27 mouse cellular contexts compared by ENCODE assay signal in the genomic region with DNA sequence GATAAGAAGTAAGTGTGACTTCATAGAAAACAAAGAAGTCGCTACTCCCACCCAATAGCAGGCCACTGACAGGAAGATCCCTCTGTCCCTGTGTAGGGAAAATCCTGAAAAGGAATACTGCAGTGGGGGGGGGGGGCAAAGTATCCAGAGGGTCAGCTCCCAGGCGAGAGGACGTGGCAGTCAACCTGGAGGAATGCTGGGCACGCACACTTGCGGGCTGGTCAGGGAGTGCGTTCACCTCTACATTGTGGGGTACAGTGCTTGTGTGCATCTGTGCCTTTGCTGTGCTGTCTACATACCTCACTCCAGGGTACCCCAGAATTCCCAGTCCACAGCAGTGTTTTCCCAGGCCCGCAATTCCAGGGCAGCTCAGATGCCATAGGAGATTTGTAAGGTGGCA. TPM values are rescaled to one million over a fixed set of nuclear protein-coding genes. Genes with fewer than 3 reads are reported as not detected.
DNase-seq lines count a peak whose midpoint lies in the region; ATAC-seq and TF ChIP-seq lines count a peak whose summit lies in the region.
"Had no signal": no experiment of that assay in that cellular context is flagged by ENCODE, and none has a peak within 500 bp of the region (broad histone marks: within the 10 kb centered on the region; RNA-seq: fewer than 3 reads in every experiment).

No protein-coding gene starts in this region.

- no peak overlapping the region for H3K9ac ChIP-seq in heart, embryonic 11.5 days (ENCODE audit: low read depth, low read length)
- H3K9ac ChIP-seq in heart, adult 2 months (ENCODE audit: low read depth, low read length), result no peak overlapping the region
- H3K9ac ChIP-seq in heart, embryonic 14.5 days (ENCODE audit: low read length), result no peak overlapping the region
- no peak overlapping the region for H3K9ac ChIP-seq in neural tube, embryonic 13.5 days
- H3K9ac ChIP-seq in neural tube, embryonic 15.5 days (replicated peaks), result no peak overlapping the region
- H3K9ac ChIP-seq: embryonic facial prominence, embryonic 12.5 days; embryonic facial prominence, embryonic 15.5 days; forebrain, embryonic 12.5 days had no signal

- H3K4me3 ChIP-seq in gastrocnemius, adult 2 months, result no peak overlapping the region
- H3K4me3 ChIP-seq in heart, embryonic 11.5 days (ENCODE audit: low read depth, low read length), result no peak overlapping the region
- no peak overlapping the region for H3K4me3 ChIP-seq in heart, adult 2 months
- H3K4me3 ChIP-seq in heart, embryonic 14.5 days (ENCODE audit: control insufficient read depth in 1 of 2, insufficient read depth in 1 of 2, low read depth in 1 of 2, low read length in 2 of 2), result no peak overlapping the region
- H3K4me3 ChIP-seq in neural tube, embryonic 13.5 days, result no peak overlapping the region
- no peak overlapping the region for H3K4me3 ChIP-seq in neural tube, embryonic 15.5 days (replicated peaks)
- H3K4me3 ChIP-seq: embryonic facial prominence, embryonic 12.5 days; embryonic facial prominence, embryonic 15.5 days; erythroblast, embryonic 14.5 days; forebrain, embryonic 10.5 days; forebrain, embryonic 12.5 days had no signal

- no peaks in the 10 kb centered on the region; the same call in 1 of the 2 replicates for H3K27me3 ChIP-seq in heart, embryonic 11.5 days (ENCODE audit: control insufficient read depth, insufficient read depth, low read length)
- H3K27me3 ChIP-seq in heart, adult 2 months (ENCODE audit: control insufficient read depth, insufficient read depth, low read length), result no peaks in the 10 kb centered on the region
- H3K27me3 ChIP-seq in heart, embryonic 14.5 days (ENCODE audit: control insufficient read depth, insufficient read depth, low read length), result no peaks in the 10 kb centered on the region; the same call in 1 of the 2 replicates
- H3K27me3 ChIP-seq in neural tube, embryonic 13.5 days, result no peaks in the 10 kb centered on the region; the same call in 1 of the 2 replicates
- no peaks in the 10 kb centered on the region for H3K27me3 ChIP-seq in neural tube, embryonic 15.5 days (replicated peaks)
- H3K27me3 ChIP-seq: embryonic facial prominence, embryonic 12.5 days; embryonic facial prominence, embryonic 15.5 days had no signal

- DNase-seq in gastrocnemius, postnatal 10 days, result peak; percentile 7
- DNase-seq in gastrocnemius, adult 2 months, result no peak
- no peak for DNase-seq in heart, adult 2 months
- no peak for DNase-seq in heart, adult 9 months (ENCODE audit: low spot score in 2 of 2)
- DNase-seq: adrenal gland, adult 2 months; adrenal gland, postnatal 10 days; adrenal gland, postnatal 25 days; cerebellum, adult 11 months; cerebellum, adult 18-20 months; cerebellum, adult 8-10 months; cerebellum, adult 9-11 months; cerebellum, postnatal 14 days; cerebellum, postnatal 36 days; embryo, embryonic 11 days had no signal

- ATAC-seq in heart, embryonic 11.5 days (replicated peaks; ENCODE audit: insufficient number of reproducible peaks, low FRiP score, low TSS enrichment), result peak; percentile 56; the same call in 1 of the 2 replicates
- peak; percentile 26; the same call in 1 of the 2 replicates for ATAC-seq in heart, embryonic 14.5 days (ENCODE audit: insufficient number of reproducible peaks, insufficient read depth, low FRiP score, low read depth)
- ATAC-seq in neural tube, embryonic 13.5 days (ENCODE audit: low read depth), result 0 out of 2 replicates have a peak, but pooled peaks have one; percentile 48
- ATAC-seq in neural tube, embryonic 15.5 days (ENCODE audit: low FRiP score), result no peak
- ATAC-seq: forebrain, embryonic 14.5 days; forebrain, embryonic 16.5 days had no signal

- H3K4me2 ChIP-seq in heart, embryonic 11.5 days, result no peak overlapping the region
- H3K4me2 ChIP-seq in heart, embryonic 14.5 days (ENCODE audit: low read length), result no peak overlapping the region
- no peak overlapping the region for H3K4me2 ChIP-seq in neural tube, embryonic 13.5 days
- no peak overlapping the region for H3K4me2 ChIP-seq in neural tube, embryonic 15.5 days
- H3K4me2 ChIP-seq: embryonic facial prominence, embryonic 12.5 days; embryonic facial prominence, embryonic 15.5 days; forebrain, embryonic 12.5 days had no signal

- no peak overlapping the region for H3K27ac ChIP-seq in gastrocnemius, adult 2 months
- H3K27ac ChIP-seq in heart, embryonic 11.5 days (ENCODE audit: low read depth, low read length), result no peak overlapping the region
- H3K27ac ChIP-seq in heart, adult 2 months, result no peak overlapping the region
- H3K27ac ChIP-seq in heart, embryonic 14.5 days (replicated peaks in 1 of 2; ENCODE audit: control insufficient read depth in 1 of 2, insufficient read depth in 1 of 2, low read depth in 2 of 2, low read length in 2 of 2), result 0 out of 4 replicates have a peak overlapping the region, but pooled peaks of 1 of the 2 experiments have one; percentile 24
- no peak overlapping the region for H3K27ac ChIP-seq in neural tube, embryonic 13.5 days (replicated peaks)
- no peak overlapping the region for H3K27ac ChIP-seq in neural tube, embryonic 15.5 days (replicated peaks)
- H3K27ac ChIP-seq: embryonic facial prominence, embryonic 12.5 days; embryonic facial prominence, embryonic 15.5 days; forebrain, embryonic 10.5 days; forebrain, embryonic 12.5 days had no signal

- intact Hi-C loops in gastrocnemius, adult 2 months (cut with DNase I), result no loop called here
- intact Hi-C loops in heart, adult 2 months (cut with DNase I), result no loop called here

- peaks cover 9% of the 10 kb centered on the region for H3K4me1 ChIP-seq in heart, embryonic 11.5 days (ENCODE audit: control insufficient read depth, insufficient read depth, low read length)
- H3K4me1 ChIP-seq in heart, adult 2 months (ENCODE audit: control insufficient read depth, insufficient read depth, low read length), result peaks cover 3% of the 10 kb centered on the region; the same call in 1 of the 2 replicates
- peaks cover 12 to 15% of the 10 kb centered on the region in 2 experiments for H3K4me1 ChIP-seq in heart, embryonic 14.5 days (ENCODE audit: control insufficient read depth in 2 of 2, insufficient read depth in 2 of 2, low read length in 2 of 2)
- H3K4me1 ChIP-seq in neural tube, embryonic 13.5 days (replicated peaks), result no peaks in the 10 kb centered on the region
- H3K4me1 ChIP-seq in neural tube, embryonic 15.5 days, result no peaks in the 10 kb centered on the region; the same call in 1 of the 2 replicates
- H3K4me1 ChIP-seq: embryonic facial prominence, embryonic 12.5 days; forebrain, embryonic 12.5 days had no signal

- no peaks in the 10 kb centered on the region for H3K9me3 ChIP-seq in heart, embryonic 11.5 days (replicated peaks; ENCODE audit: control insufficient read depth, low read length)
- no peaks in the 10 kb centered on the region for H3K9me3 ChIP-seq in heart, embryonic 14.5 days (ENCODE audit: control insufficient read depth, low read length)
- no peaks in the 10 kb centered on the region for H3K9me3 ChIP-seq in neural tube, embryonic 13.5 days
- H3K9me3 ChIP-seq in neural tube, embryonic 15.5 days (replicated peaks), result no peaks in the 10 kb centered on the region
- H3K9me3 ChIP-seq: embryonic facial prominence, embryonic 12.5 days; embryonic facial prominence, embryonic 15.5 days; forebrain, embryonic 10.5 days; forebrain, embryonic 12.5 days had no signal

- no peaks in the 10 kb centered on the region for H3K79me2 ChIP-seq in heart, adult 2 months (replicated peaks; ENCODE audit: control insufficient read depth, insufficient read depth, low read length)

- WGBS in heart, embryonic 11.5 days (ENCODE audit: insufficient replicate concordance), result 65% methylated on average over 7 of the region's 7 CpGs
- WGBS in heart, adult 2 months, result 65% methylated on average over 7 of the region's 7 CpGs
- WGBS in heart, embryonic 14.5 days, result 48% methylated on average over 7 of the region's 7 CpGs
- 89% methylated on average over 7 of the region's 7 CpGs for WGBS in neural tube, embryonic 13.5 days
- 93% methylated on average over 7 of the region's 7 CpGs for WGBS in neural tube, embryonic 15.5 days

- TF ChIP-seq POLR2A in heart, adult 2 months (IDR thresholded peaks at IDR 0.05; ENCODE audit: insufficient read depth, low read depth, low read length), result no peak

- no peak for TF ChIP-seq CTCF in gastrocnemius, adult 2 months (IDR thresholded peaks at IDR 0.05)
- no peak for TF ChIP-seq CTCF in heart, adult 2 months (IDR thresholded peaks at IDR 0.05)

- H3K36me3 ChIP-seq in heart, embryonic 11.5 days (ENCODE audit: control insufficient read depth, insufficient read depth, low read length), result no peaks in the 10 kb centered on the region
- no peaks in the 10 kb centered on the region for H3K36me3 ChIP-seq in heart, adult 2 months (ENCODE audit: control insufficient read depth, insufficient read depth, low read length)
- H3K36me3 ChIP-seq in heart, embryonic 14.5 days (ENCODE audit: control insufficient read depth, insufficient read depth, low read length), result no peaks in the 10 kb centered on the region
- no peaks in the 10 kb centered on the region for H3K36me3 ChIP-seq in neural tube, embryonic 13.5 days
- no peaks in the 10 kb centered on the region for H3K36me3 ChIP-seq in neural tube, embryonic 15.5 days
- H3K36me3 ChIP-seq: embryonic facial prominence, embryonic 12.5 days; embryonic facial prominence, embryonic 15.5 days; forebrain, embryonic 10.5 days; forebrain, embryonic 12.5 days had no signal

- no peak for TF ChIP-seq EP300 in heart, adult 2 months (IDR thresholded peaks at IDR 0.05; ENCODE audit: insufficient read depth, low read depth, low read length)

RNA-seq across cellular contexts. Expression of gene P2ry6, which starts 8.4 kb away (rescaled TPM):
- total RNA-seq in gastrocnemius, postnatal 10 days (2021), result 1 to 10 TPM; 2.3 to 4.0 TPM
- 1 to 10 TPM in 1 of 2 experiments, under 1 TPM in 1; 0.82 to 1.4 TPM for total RNA-seq in gastrocnemius, adult 2 months (2021)
- polyA plus RNA-seq in heart, embryonic 11.5 days (2014; fragmentation: Nextera tagmentation; extraction: Ambion mirVana), result 2.1 and 2.8 TPM in 2 replicates
- 1 to 10 TPM; 3.6 to 4.2 TPM for total RNA-seq in heart, adult 2 months (2021)
- 9.6 and 11.1 TPM in 2 replicates for polyA plus RNA-seq in heart, adult 2 months (2012; rRNA removed)
- polyA plus RNA-seq in heart, embryonic 14.5 days (2014; fragmentation: Nextera tagmentation; extraction: Ambion mirVana), result 4.3 and 5.4 TPM in 2 replicates
- 3.6 and 3.9 TPM in 2 replicates for polyA plus RNA-seq in neural tube, embryonic 13.5 days (2015; fragmentation: Nextera tagmentation; extraction: Ambion mirVana)
- polyA plus RNA-seq in neural tube, embryonic 15.5 days (2015; fragmentation: Nextera tagmentation; extraction: Ambion mirVana), result 4.1 and 4.6 TPM in 2 replicates
- total RNA-seq: common myeloid progenitor, adult 5-6 weeks; MEL had no signal

RNA-seq across cellular contexts. Expression of gene Arhgef17, which starts 34.1 kb away (rescaled TPM):
- 10 to 100 TPM; 29.6 to 35.5 TPM for total RNA-seq in gastrocnemius, postnatal 10 days (2021)
- 10 to 100 TPM; 20.9 to 33.3 TPM for total RNA-seq in gastrocnemius, adult 2 months (2021)
- polyA plus RNA-seq in heart, embryonic 11.5 days (2014; fragmentation: Nextera tagmentation; extraction: Ambion mirVana), result 8.5 and 8.8 TPM in 2 replicates
- total RNA-seq in heart, adult 2 months (2021), result 10 to 100 TPM; 26.2 to 28.4 TPM
- 23.4 and 28.9 TPM in 2 replicates for polyA plus RNA-seq in heart, adult 2 months (2012; rRNA removed)
- polyA plus RNA-seq in heart, embryonic 14.5 days (2014; fragmentation: Nextera tagmentation; extraction: Ambion mirVana), result 7.7 and 8.9 TPM in 2 replicates
- polyA plus RNA-seq in neural tube, embryonic 13.5 days (2015; fragmentation: Nextera tagmentation; extraction: Ambion mirVana), result 6.7 and 7.0 TPM in 2 replicates
- polyA plus RNA-seq in neural tube, embryonic 15.5 days (2015; fragmentation: Nextera tagmentation; extraction: Ambion mirVana), result 12.2 and 12.9 TPM in 2 replicates

RNA-seq across cellular contexts. Expression of gene P2ry2, which starts 46.7 kb away (rescaled TPM):
- 10 to 100 TPM; 56.5 to 57.9 TPM for total RNA-seq in gastrocnemius, postnatal 10 days (2021)
- 10 to 100 TPM; 29.5 to 41.7 TPM for total RNA-seq in gastrocnemius, adult 2 months (2021)
- polyA plus RNA-seq in heart, embryonic 11.5 days (2014; fragmentation: Nextera tagmentation; extraction: Ambion mirVana), result 0.54 and 0.68 TPM in 2 replicates
- 10 to 100 TPM; 22.3 to 32.6 TPM for total RNA-seq in heart, adult 2 months (2021)
- polyA plus RNA-seq in heart, adult 2 months (2012; rRNA removed), result 40.4 and 46.8 TPM in 2 replicates
- 1.8 and 2.5 TPM in 2 replicates for polyA plus RNA-seq in heart, embryonic 14.5 days (2014; fragmentation: Nextera tagmentation; extraction: Ambion mirVana)
- 0.51 and 1.5 TPM in 2 replicates for polyA plus RNA-seq in neural tube, embryonic 13.5 days (2015; fragmentation: Nextera tagmentation; extraction: Ambion mirVana)
- 0.81 and 1.5 TPM in 2 replicates for polyA plus RNA-seq in neural tube, embryonic 15.5 days (2015; fragmentation: Nextera tagmentation; extraction: Ambion mirVana)
- polyA plus RNA-seq: forebrain, embryonic 16.5 days had no signal

Comparison
In these comparisons a context has a peak if more than half of its experiments do, and no peak if none do; other contexts are left out.
1. RNA of gene P2ry2, which starts 46.7 kb away (polyA plus RNA-seq): 40.4 to 46.8 TPM in heart, adult 2 months; 1.8 to 2.5 TPM in heart, embryonic 14.5 days, 0.51 to 1.5 TPM in neural tube, embryonic 13.5 days, 0.81 to 1.5 TPM in neural tube, embryonic 15.5 days and 0.54 to 0.68 TPM in heart, embryonic 11.5 days; every median in the first group is over 10 times any median in the second.